In the genomic region with DNA sequence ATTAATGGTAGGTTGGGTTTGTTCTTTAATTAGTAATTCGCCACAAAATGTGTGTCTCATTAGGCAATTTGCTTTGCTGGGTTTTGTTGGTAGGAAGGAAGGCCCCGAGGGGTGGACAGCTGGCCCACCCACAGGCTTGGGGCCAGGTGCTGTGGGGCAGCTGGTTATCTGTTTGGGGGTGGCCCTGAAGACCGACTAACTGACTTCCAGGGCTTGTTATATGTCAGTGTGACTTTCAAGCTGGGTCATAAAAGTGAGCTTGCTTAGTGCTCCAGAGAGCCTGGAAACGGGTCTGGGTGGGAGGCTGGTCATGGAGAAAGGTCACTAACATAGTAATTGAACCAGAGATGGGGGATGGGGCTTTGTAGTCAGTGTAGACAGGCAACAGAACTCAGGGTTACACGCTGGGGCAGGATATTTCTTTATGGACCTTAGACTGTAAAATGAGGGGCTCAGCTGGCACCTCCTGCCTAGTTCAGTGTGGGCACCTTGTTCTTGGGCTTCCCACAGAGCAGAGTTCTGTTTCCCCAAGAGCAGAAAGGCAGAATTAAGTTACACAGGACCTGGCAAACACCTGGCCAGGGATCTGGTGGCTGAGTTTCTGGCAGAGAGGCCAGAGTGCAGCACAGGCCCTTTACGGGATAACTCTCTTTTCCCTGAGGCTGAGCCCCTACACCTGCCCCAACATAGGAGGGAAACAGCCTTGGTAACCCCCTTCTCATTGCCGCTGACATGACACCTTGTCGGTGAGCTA, we compare ENCODE assay signal across 7 mouse cellular contexts. TPM values are rescaled to one million over a fixed set of nuclear protein-coding genes. Genes with fewer than 3 reads are reported as not detected.
DNase-seq lines count a peak whose midpoint lies in the region; ATAC-seq lines count a peak whose summit lies in the region.

No protein-coding gene starts in this region.

- no peaks in the 10 kb centered on the region for H3K9me3 ChIP-seq in midbrain, embryonic 12.5 days
- H3K9me3 ChIP-seq in midbrain, embryonic 13.5 days: no peaks in the 10 kb centered on the region
- H3K9me3 ChIP-seq in embryonic facial prominence, embryonic 15.5 days (replicated peaks): no peaks in the 10 kb centered on the region
- no peaks in the 10 kb centered on the region for H3K9me3 ChIP-seq in stomach, embryonic 15.5 days

- no peaks in the 10 kb centered on the region for H3K27me3 ChIP-seq in midbrain, embryonic 12.5 days
- 0 out of 2 replicates have a peak, but pooled peaks cover 3% of the 10 kb centered on the region for H3K27me3 ChIP-seq in midbrain, embryonic 13.5 days
- H3K27me3 ChIP-seq in embryonic facial prominence, embryonic 15.5 days: no peaks in the 10 kb centered on the region
- H3K27me3 ChIP-seq in stomach, embryonic 15.5 days (replicated peaks): no peaks in the 10 kb centered on the region

- ATAC-seq in midbrain, embryonic 12.5 days (ENCODE audit: low FRiP score, low read depth): no peak
- ATAC-seq in midbrain, embryonic 13.5 days: no peak
- no peak for ATAC-seq in embryonic facial prominence, embryonic 15.5 days (ENCODE audit: insufficient number of reproducible peaks, low FRiP score, low TSS enrichment, low read depth)
- no peak for ATAC-seq in stomach, embryonic 15.5 days (ENCODE audit: insufficient read depth, low FRiP score, low read depth)
- no peak for ATAC-seq in erythroid progenitor cell, adult 5-6 weeks (replicated peaks; ENCODE audit: low FRiP score, poor library complexity, severe bottlenecking)

- 0 out of 2 replicates have a peak overlapping the region, but pooled peaks have one; percentile 9 for H3K4me2 ChIP-seq in midbrain, embryonic 12.5 days (replicated peaks)
- no peak overlapping the region for H3K4me2 ChIP-seq in midbrain, embryonic 13.5 days (replicated peaks)
- H3K4me2 ChIP-seq in embryonic facial prominence, embryonic 15.5 days (replicated peaks): peak overlapping the region; percentile 32
- H3K4me2 ChIP-seq in stomach, embryonic 15.5 days: peak overlapping the region; percentile 46

- H3K27ac ChIP-seq in midbrain, embryonic 12.5 days (replicated peaks): no peak overlapping the region
- H3K27ac ChIP-seq in midbrain, embryonic 13.5 days: no peak overlapping the region
- H3K27ac ChIP-seq in embryonic facial prominence, embryonic 15.5 days (replicated peaks): peak overlapping the region; percentile 75
- H3K27ac ChIP-seq in stomach, embryonic 15.5 days: peak overlapping the region; percentile 83

- WGBS in midbrain, embryonic 12.5 days: 66% methylated on average over 8 of the region's 8 CpGs
- WGBS in midbrain, embryonic 13.5 days: 67% methylated on average over 8 of the region's 8 CpGs
- WGBS in embryonic facial prominence, embryonic 15.5 days: 36% methylated on average over 8 of the region's 8 CpGs
- WGBS in stomach, embryonic 15.5 days: 41% methylated on average over 8 of the region's 8 CpGs

- H3K9ac ChIP-seq in midbrain, embryonic 12.5 days (replicated peaks): no peak overlapping the region
- no peak overlapping the region for H3K9ac ChIP-seq in midbrain, embryonic 13.5 days (replicated peaks)
- no peak overlapping the region for H3K9ac ChIP-seq in embryonic facial prominence, embryonic 15.5 days
- no peak overlapping the region for H3K9ac ChIP-seq in stomach, embryonic 15.5 days

- no peak overlapping the region for H3K4me3 ChIP-seq in midbrain, embryonic 12.5 days
- H3K4me3 ChIP-seq in midbrain, embryonic 13.5 days (replicated peaks): no peak overlapping the region
- peak overlapping the region; percentile 13 for H3K4me3 ChIP-seq in embryonic facial prominence, embryonic 15.5 days (replicated peaks)
- H3K4me3 ChIP-seq in stomach, embryonic 15.5 days (replicated peaks): peak overlapping the region; percentile 25

- H3K36me3 ChIP-seq in midbrain, embryonic 12.5 days: no peaks in the 10 kb centered on the region
- H3K36me3 ChIP-seq in midbrain, embryonic 13.5 days: no peaks in the 10 kb centered on the region
- no peaks in the 10 kb centered on the region for H3K36me3 ChIP-seq in embryonic facial prominence, embryonic 15.5 days
- no peaks in the 10 kb centered on the region for H3K36me3 ChIP-seq in stomach, embryonic 15.5 days

- peak; percentile 30 for DNase-seq in kidney, postnatal 10 days
- DNase-seq in ovary, postnatal 14 days (ENCODE audit: low spot score): no peak

- H3K4me1 ChIP-seq in midbrain, embryonic 12.5 days: peaks cover 15% of the 10 kb centered on the region
- H3K4me1 ChIP-seq in midbrain, embryonic 13.5 days (replicated peaks): peaks cover 18% of the 10 kb centered on the region
- H3K4me1 ChIP-seq in embryonic facial prominence, embryonic 15.5 days: peaks cover 34% of the 10 kb centered on the region
- peaks cover 28% of the 10 kb centered on the region for H3K4me1 ChIP-seq in stomach, embryonic 15.5 days

RNA-seq across cellular contexts. Expression of gene Calml4, which starts 0.6 kb away (rescaled TPM):
- 2.5 and 3.6 TPM in 2 replicates for polyA plus RNA-seq in midbrain, embryonic 12.5 days (2016; fragmentation: Nextera tagmentation; extraction: Ambion mirVana)
- polyA plus RNA-seq in midbrain, embryonic 13.5 days (2015; fragmentation: Nextera tagmentation; extraction: Ambion mirVana): 4.7 and 9.8 TPM in 2 replicates
- polyA plus RNA-seq in embryonic facial prominence, embryonic 15.5 days (2015; fragmentation: Nextera tagmentation; extraction: Ambion mirVana): 13.3 and 16.6 TPM in 2 replicates
- polyA plus RNA-seq in stomach, embryonic 15.5 days (2015; fragmentation: Nextera tagmentation; extraction: Ambion mirVana): 55.5 and 58.4 TPM in 2 replicates
- total RNA-seq in erythroid progenitor cell, adult 5-6 weeks (2015; ENCODE audit: low replicate concordance): not detected in 2 replicates
- not detected in 2 replicates for total RNA-seq in erythroid progenitor cell, adult 5-6 weeks (2017; ENCODE audit: low replicate concordance)

RNA-seq across cellular contexts. Expression of gene Cln6, which starts 19.9 kb away (rescaled TPM):
- 8.2 and 8.9 TPM in 2 replicates for polyA plus RNA-seq in midbrain, embryonic 12.5 days (2016; fragmentation: Nextera tagmentation; extraction: Ambion mirVana)
- 4.6 and 5.7 TPM in 2 replicates for polyA plus RNA-seq in midbrain, embryonic 13.5 days (2015; fragmentation: Nextera tagmentation; extraction: Ambion mirVana)
- polyA plus RNA-seq in embryonic facial prominence, embryonic 15.5 days (2015; fragmentation: Nextera tagmentation; extraction: Ambion mirVana): 25.1 and 27.1 TPM in 2 replicates
- 22.3 and 24.3 TPM in 2 replicates for polyA plus RNA-seq in stomach, embryonic 15.5 days (2015; fragmentation: Nextera tagmentation; extraction: Ambion mirVana)
- 18.9 and 29.6 TPM in 2 replicates for total RNA-seq in erythroid progenitor cell, adult 5-6 weeks (2015; ENCODE audit: low replicate concordance)
- total RNA-seq in erythroid progenitor cell, adult 5-6 weeks (2017; ENCODE audit: low replicate concordance): 5.3 and 7.2 TPM in 2 replicates

RNA-seq across cellular contexts. Expression of gene Fem1b, which starts 46.7 kb away (rescaled TPM):
- 61.5 and 67.9 TPM in 2 replicates for polyA plus RNA-seq in midbrain, embryonic 12.5 days (2016; fragmentation: Nextera tagmentation; extraction: Ambion mirVana)
- 56.2 and 58.1 TPM in 2 replicates for polyA plus RNA-seq in midbrain, embryonic 13.5 days (2015; fragmentation: Nextera tagmentation; extraction: Ambion mirVana)
- 17.7 and 18.1 TPM in 2 replicates for polyA plus RNA-seq in embryonic facial prominence, embryonic 15.5 days (2015; fragmentation: Nextera tagmentation; extraction: Ambion mirVana)
- 17.1 and 18.7 TPM in 2 replicates for polyA plus RNA-seq in stomach, embryonic 15.5 days (2015; fragmentation: Nextera tagmentation; extraction: Ambion mirVana)
- 9.7 and 24.7 TPM in 2 replicates for total RNA-seq in erythroid progenitor cell, adult 5-6 weeks (2015; ENCODE audit: low replicate concordance)
- 24.1 and 25.0 TPM in 2 replicates for total RNA-seq in erythroid progenitor cell, adult 5-6 weeks (2017; ENCODE audit: low replicate concordance)

Comparison
In these comparisons a context has a peak if more than half of its experiments do, and no peak if none do; other contexts are left out.
1. H3K27ac ChIP-seq: peak in embryonic facial prominence, embryonic 15.5 days (single experiment) and stomach, embryonic 15.5 days (single experiment); none in midbrain, embryonic 12.5 days (single experiment) and midbrain, embryonic 13.5 days (single experiment).
2. H3K4me3 ChIP-seq: peak in embryonic facial prominence, embryonic 15.5 days (single experiment) and stomach, embryonic 15.5 days (single experiment); none in midbrain, embryonic 12.5 days (single experiment) and midbrain, embryonic 13.5 days (single experiment).